ENCODE assay signal across 29 mouse cellular contexts in the genomic region with DNA sequence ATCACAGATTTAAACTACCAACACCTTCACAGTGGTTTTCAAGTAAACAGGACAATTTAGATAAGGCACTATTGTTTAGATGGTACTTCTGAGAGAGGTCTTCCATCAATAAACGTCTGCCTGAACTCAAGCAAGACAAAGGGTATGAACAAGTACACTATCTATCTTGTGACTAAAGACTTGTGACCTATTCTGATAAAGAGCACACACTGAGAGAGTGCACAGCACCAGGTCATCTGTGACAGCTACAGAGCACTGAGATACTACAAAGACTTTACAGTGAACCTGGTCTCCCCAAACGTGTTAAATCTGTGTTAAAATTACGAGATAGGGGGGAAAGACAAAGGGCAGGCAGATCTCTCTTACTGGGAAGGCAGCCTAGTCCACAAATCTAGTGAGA.
"Had no signal": no experiment of that assay in that cellular context is flagged by ENCODE, and none has a peak within 500 bp of the region (broad histone marks: within the 10 kb centered on the region; RNA-seq: fewer than 3 reads in every experiment).

No protein-coding gene starts in this region.

- H3K4me2 ChIP-seq: embryonic facial prominence, embryonic 12.5 days; embryonic facial prominence, embryonic 13.5 days; embryonic facial prominence, embryonic 15.5 days; forebrain, embryonic 12.5 days; forebrain, embryonic 13.5 days; forebrain, embryonic 15.5 days had no signal

- ATAC-seq: forebrain, embryonic 13.5 days; forebrain, embryonic 14.5 days; forebrain, embryonic 15.5 days; forebrain, embryonic 16.5 days; forebrain, postnatal 0 days had no signal

- H3K27ac ChIP-seq: embryonic facial prominence, embryonic 10.5 days; embryonic facial prominence, embryonic 12.5 days; embryonic facial prominence, embryonic 13.5 days; embryonic facial prominence, embryonic 15.5 days; forebrain, embryonic 10.5 days; forebrain, embryonic 12.5 days; forebrain, embryonic 13.5 days; forebrain, embryonic 15.5 days; gastrocnemius, adult 2 months; heart, adult 2 months had no signal

- H3K9me3 ChIP-seq: embryonic facial prominence, embryonic 10.5 days; embryonic facial prominence, embryonic 12.5 days; embryonic facial prominence, embryonic 13.5 days; embryonic facial prominence, embryonic 15.5 days; forebrain, embryonic 10.5 days; forebrain, embryonic 12.5 days; forebrain, embryonic 13.5 days; forebrain, embryonic 15.5 days had no signal

- H3K27me3 ChIP-seq: embryonic facial prominence, embryonic 12.5 days; embryonic facial prominence, embryonic 13.5 days; embryonic facial prominence, embryonic 15.5 days; forebrain, embryonic 12.5 days; forebrain, embryonic 13.5 days; forebrain, embryonic 15.5 days had no signal

- DNase-seq: cerebellum, adult 2 months; cerebellum, adult 8-10 months; cerebellum, adult 9-10 months; cerebellum, adult 9-11 months; cerebellum, postnatal 10 days; cerebellum, postnatal 14 days; cerebellum, postnatal 25 days; cerebellum, postnatal 36 days; embryo, embryonic 11 days; forebrain, postnatal 0 days; gastrocnemius, adult 2 months; gastrocnemius, postnatal 10 days; gastrocnemius, postnatal 14 days; gastrocnemius, postnatal 25 days; gastrocnemius, postnatal 36 days; heart, adult 11 months; heart, adult 18-20 months; heart, adult 2 months had no signal

- H3K4me1 ChIP-seq: embryonic facial prominence, embryonic 10.5 days; embryonic facial prominence, embryonic 12.5 days; embryonic facial prominence, embryonic 13.5 days; embryonic facial prominence, embryonic 15.5 days; forebrain, embryonic 10.5 days; forebrain, embryonic 15.5 days had no signal

- H3K4me3 ChIP-seq: embryonic facial prominence, embryonic 10.5 days; embryonic facial prominence, embryonic 12.5 days; embryonic facial prominence, embryonic 13.5 days; embryonic facial prominence, embryonic 15.5 days; erythroblast, embryonic 14.5 days; forebrain, embryonic 10.5 days; forebrain, embryonic 12.5 days; forebrain, embryonic 13.5 days; forebrain, embryonic 15.5 days; gastrocnemius, adult 2 months; heart, adult 2 months had no signal

- H3K9ac ChIP-seq: embryonic facial prominence, embryonic 12.5 days; embryonic facial prominence, embryonic 13.5 days; embryonic facial prominence, embryonic 15.5 days; forebrain, embryonic 12.5 days; forebrain, embryonic 13.5 days; forebrain, embryonic 15.5 days; forebrain, postnatal 0 days had no signal
